Mouse (Mus musculus): ENCODE data around the gene Deaf1.

Deaf1 gene

DNA sequence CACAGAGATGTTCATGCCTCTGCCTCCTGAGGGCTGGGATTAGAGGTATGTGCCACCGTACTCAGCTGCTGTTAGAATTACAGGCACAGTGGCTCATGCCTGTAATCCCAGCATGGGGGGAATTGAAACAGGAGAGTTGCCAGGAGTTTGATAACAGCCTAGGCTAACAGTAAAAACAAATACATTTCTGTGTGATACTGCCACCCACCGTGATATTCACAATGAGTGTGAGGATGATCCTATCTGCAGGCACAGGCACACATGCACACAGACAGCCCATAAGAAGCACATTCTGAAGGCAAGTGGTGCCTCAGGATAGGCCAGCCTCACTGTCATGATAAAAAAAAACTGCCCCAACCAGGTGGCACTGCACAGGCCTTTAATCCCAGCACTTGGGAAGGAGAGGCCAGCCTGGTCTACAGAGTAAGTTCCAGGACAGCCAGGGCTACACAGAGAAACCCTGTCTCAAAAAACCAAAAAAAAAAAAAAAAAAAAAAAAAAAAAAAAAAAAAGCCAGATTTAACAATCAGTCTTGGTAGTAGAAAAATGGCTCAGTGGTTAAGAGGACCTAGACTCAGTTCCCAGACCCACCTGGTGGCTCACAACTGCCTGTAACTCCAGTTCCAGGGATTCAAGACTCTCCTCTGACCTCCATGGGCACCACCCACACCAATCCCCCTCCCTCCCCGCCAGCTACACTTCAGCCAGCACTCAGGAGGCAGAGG is 29.4 kb downstream of the Deaf1 start:
- no peak for DNase-seq (ENCODE audit: low spot score in 2 of 2)

DNA sequence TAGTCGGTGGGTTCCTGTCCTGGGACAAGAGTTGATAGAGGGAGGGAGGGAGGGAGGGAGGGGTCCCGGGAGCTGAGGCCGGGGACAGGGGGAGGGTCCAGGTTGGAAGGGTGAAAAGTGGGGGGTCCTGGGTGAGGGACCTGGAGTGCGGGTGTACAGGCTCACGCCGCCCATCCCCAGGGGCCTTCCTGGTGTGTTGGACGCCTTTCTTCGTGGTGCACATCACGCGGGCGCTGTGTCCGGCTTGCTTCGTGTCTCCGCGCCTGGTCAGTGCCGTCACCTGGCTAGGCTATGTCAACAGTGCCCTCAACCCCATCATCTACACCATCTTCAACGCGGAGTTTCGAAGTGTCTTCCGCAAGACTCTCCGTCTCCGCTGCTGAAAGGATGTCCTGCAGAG is 33.0 kb downstream of the Deaf1 start:
- no peak for DNase-seq (ENCODE audit: low spot score in 2 of 2)

DNA sequence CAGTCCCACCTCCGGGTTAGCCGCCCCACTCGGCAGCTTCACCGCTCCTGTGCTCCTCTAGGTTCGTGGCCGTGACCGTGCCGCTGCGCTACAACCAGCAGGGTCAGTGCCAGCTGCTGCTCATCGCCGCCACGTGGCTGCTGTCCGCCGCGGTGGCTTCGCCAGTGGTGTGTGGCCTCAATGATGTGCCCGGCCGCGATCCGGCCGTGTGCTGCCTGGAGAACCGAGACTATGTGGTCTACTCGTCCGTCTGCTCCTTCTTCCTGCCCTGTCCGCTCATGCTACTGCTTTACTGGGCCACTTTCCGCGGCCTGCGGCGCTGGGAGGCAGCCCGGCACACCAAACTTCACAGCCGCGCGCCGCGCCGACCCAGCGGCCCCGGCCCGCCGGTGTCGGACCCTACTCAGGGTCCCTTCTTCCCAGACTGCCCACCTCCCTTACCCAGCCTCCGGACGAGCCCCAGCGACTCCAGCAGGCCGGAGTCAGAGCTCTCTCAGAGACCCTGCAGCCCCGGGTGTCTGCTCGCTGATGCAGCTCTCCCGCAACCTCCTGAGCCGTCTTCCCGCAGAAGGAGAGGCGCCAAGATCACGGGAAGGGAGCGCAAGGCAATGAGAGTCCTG is 33.5 kb downstream of the Deaf1 start:
- DNase-seq (ENCODE audit: low spot score in 2 of 2): peak in 1 of 2 experiments; percentile 30

GRCm38 (mm10) chr7:141292583-141293388 is 34.7 kb downstream of the Deaf1 start:
- DNase-seq (ENCODE audit: low spot score in 2 of 2): no peak

DNA sequence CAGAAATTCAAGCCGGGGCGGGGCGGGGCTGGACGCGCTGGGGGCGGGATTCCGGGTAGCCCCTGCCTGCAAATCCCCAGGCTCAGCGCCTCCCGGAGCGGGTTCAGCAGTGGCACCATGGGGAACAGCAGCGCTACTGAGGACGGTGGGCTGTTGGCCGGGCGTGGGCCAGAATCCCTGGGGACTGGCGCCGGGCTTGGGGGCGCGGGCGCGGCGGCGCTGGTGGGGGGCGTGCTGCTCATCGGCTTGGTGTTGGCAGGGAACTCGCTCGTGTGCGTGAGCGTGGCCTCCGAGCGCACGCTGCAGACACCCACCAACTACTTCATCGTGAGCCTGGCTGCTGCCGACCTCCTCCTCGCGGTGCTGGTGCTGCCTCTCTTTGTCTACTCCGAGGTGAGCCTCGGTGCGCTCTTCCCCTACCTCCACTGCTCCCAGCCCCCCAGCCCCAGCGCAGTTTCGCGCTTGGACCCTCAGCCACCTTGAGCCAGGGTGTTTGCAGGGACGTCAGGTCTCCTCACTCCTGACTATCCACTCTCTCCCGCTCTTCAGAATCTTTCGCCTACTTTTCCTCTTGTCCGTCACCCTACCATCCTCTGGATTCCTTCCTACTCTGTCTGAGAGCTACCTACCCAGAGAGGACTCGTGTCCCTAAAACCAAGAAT is 35.4 kb downstream of the Deaf1 start, which contains the start of gene Drd4:
Drd4 (plus strand) TSS at position 86 of the 662 bp plus-strand sequence.
- no peak for DNase-seq (ENCODE audit: low spot score in 2 of 2)

DNA sequence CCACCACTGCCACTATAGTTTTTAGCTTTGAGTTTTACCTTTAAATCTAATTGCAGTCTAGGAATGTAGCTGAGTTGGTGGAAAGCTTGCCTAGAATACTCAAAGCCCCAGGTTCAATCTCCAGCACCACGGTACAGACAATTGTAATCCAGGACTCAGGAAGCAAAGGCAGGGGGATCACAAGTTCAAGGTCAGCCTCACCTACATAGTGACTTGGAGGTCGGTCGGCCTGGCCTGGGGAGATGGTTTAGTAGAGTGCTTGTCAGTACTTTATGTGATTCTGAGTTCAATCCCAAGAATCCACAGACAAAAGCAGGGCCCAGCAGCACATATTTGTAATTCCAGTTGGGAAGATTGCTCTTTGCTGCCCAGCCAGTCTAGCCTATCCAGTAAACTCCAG is 39.4 kb downstream of the Deaf1 start:
- DNase-seq (ENCODE audit: low spot score in 2 of 2): no peak

- DNase-seq (ENCODE audit: low spot score in 2 of 2): no peak
Observed at GRCm38 (mm10) chr7:141282756-141283155, 44.7 kb downstream of the Deaf1 start.

- DNase-seq (ENCODE audit: low spot score in 2 of 2): no peak
Observed at GRCm38 (mm10) chr7:141281442-141281841, 46.0 kb downstream of the Deaf1 start.

- DNase-seq (ENCODE audit: low spot score in 2 of 2): no peak
Observed at GRCm38 (mm10) chr7:141278766-141279590, 48.5 kb downstream of the Deaf1 start, which contains the start of gene Sct. Sct (minus strand) TSS chr7:141279133.

DNA sequence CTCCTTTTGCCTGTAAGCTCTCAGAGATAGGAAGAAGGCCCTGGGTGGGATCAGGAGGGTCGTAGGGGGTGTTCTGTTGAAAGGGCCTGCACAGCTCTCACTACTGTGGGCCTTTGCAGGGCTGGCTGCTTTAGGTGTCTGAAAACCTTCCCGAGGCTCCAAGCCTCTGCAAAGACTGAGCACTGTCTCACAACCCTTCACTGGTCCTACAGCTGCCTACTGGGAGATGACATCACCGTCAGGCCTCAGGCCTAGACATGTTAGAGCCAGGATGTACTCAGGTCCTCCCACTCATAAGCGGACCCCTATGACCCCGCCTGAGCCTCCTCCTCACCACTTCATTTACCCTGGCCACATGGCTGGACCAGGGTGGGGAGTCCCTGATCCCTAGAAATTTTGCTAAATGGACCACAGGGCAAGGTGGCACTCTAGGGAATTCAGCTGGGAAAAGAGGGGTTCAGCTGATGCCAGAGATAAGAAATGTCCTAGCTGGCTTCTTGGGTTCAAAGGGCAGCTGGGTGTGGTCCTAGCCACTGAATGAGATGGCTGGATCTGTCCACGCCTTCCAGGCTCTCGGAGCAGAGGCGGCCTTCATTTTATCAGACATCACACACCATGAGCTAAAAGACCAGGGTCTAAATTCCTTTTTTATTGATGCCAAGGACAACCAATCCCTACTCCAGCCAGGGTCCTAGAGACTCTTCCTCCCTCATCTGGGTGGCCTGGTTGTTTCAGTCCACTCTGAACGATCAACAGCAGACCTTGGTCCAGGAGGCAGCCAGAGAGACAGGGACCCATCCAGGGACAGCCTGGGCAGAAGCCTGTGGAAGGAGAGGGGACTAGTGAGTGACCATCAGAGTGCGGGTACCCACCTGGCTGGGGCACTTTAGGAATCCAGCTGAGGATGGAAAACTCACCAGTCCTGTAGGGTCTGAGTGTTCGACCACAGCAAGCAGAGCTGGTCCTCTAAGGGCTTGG is 49.5 kb downstream of the Deaf1 start:
- no peak for DNase-seq (ENCODE audit: low spot score in 2 of 2)

DNA sequence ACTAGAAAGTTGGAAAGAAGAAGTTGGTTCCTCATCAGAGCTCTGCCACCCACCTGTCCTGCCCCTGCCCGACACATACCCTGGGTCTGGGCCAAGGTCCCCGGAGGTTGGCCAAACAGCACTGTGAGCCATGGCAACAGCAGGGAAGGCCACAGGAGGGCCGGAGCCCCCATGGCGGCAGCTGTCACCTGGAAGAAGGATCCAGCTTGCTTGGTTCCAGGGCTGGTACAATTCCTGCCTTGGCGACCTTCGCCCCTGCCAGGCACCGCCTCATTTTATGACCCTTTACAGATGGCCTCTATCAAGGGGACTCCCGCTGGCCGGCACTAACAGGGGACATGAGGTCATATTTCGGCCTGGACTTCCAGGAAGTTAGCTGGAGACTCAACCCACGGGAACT is 50.9 kb downstream of the Deaf1 start, which contains the start of gene Cdhr5:
Cdhr5 (minus strand) TSS at position 241 of the 400 bp plus-strand sequence.
- DNase-seq (ENCODE audit: low spot score in 2 of 2): no peak

- DNase-seq (ENCODE audit: low spot score in 2 of 2): no peak
Observed at GRCm38 (mm10) chr7:141275356-141275755, 52.1 kb downstream of the Deaf1 start.

DNA sequence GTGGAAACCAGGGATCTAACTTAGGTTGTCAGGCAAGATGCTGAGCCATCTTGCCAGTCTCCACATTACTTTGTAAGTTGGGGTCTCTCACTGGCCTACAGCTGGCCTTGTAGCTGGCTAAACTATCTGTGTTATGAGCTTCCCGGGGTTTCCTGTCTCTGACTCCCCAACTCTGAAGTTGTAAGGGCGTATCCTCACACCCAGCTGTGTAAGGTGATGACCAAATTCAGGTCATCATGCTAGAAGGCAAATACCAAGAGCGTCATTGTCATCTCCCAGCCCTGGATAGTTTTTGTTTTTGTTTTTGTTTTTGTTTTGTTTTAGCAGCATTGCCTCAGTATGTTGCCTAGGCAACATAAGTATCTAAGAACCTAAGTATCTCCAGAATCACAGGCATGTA is 56.9 kb downstream of the Deaf1 start:
- DNase-seq (ENCODE audit: low spot score in 2 of 2): no peak

- DNase-seq (ENCODE audit: low spot score in 2 of 2): no peak
Observed at GRCm38 (mm10) chr7:141269273-141269545, 58.3 kb downstream of the Deaf1 start.

GRCm38 (mm10) chr7:141268466-141269272 is 58.8 kb downstream of the Deaf1 start:
- no peak for DNase-seq (ENCODE audit: low spot score in 2 of 2)

DNA sequence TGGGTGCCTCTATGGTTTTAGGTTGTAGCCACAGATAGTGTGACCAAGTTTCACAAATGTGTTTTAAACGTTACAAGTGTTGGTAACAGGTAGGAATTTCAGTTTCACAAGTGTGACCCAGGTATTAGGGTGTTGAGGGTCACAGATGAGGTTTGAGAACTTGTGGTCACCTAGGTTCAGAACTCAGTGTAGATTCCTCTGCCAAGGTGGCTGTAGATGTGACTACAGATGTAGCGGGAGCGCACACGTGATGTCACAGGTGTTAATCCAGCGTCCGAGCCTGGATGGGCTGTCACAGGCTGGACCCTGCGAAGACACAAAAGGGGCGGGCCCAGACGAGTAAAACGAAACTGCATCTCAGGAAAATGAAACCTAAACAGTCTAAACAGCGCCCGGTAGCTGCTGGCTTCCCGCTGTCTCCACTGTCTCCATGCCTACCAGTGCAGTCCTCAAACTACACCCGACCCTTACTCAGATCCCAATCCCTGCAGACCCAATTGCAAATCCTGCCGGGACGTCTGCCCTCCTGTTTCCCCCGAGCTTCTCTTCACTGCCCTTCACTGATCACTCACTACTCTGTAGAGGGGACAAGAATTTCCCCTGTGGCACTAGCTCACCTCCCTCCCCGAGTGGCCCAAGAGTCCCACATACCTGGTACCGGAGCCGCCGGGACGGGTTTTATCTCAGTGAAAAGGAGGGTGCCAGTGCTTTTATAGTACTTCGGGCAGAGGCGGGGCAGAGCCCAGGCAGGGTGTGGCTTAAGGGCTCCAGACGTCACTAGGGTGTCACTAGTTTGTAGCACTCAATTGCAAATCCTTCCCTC is 61.5 kb downstream of the Deaf1 start, which contains the start of gene Irf7:
Irf7 (minus strand) TSS at position 743 of the 823 bp plus-strand sequence.
- DNase-seq (ENCODE audit: low spot score in 2 of 2): peak; percentile 68

DNA sequence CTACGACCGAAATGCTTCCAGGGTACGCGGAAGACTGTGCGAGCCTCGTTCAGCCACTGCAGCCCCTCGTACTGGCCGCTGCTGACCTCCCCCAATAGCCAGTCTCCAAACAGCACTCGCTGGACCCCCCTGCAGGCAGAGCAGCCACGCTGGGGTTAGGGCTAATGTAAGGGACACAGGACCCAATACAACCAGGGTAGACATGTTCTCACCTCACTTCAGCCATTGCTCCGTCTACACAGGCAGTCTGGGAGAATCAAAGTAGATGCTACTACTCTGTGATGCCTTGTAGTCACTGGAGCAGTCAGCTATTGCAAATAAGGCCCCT is 62.1 kb downstream of the Deaf1 start:
- no peak for DNase-seq (ENCODE audit: low spot score in 2 of 2)

- DNase-seq (ENCODE audit: low spot score in 2 of 2): no peak
Observed at GRCm38 (mm10) chr7:141264761-141265410, 62.6 kb downstream of the Deaf1 start.

Data from urinary bladder, adult 18-20 months (tissue).